Mouse (Mus musculus) B cell, adult 2 months (primary cell): Measurements from ENCODE around the gene Gm3854.
A peak's percentile ranks its signal among the peaks of the same experiment; 100 is the strongest.

Source experiments
- DNase-seq, 2 experiments: peaks; one replicate each; pipeline ENCODE4 v3.0.0; 2022

Gm3854 gene

GRCm38 (mm10) chr7:6388971-6389370 is 45.4 kb downstream of the Gm3854 start:
- no peak for DNase-seq

- DNase-seq, result peak in 1 of 2 experiments; percentile 2
Measured at GRCm38 (mm10) chr7:6389449-6389848, 45.9 kb downstream of the Gm3854 start.

GRCm38 (mm10) chr7:6397996-6398975 is 54.7 kb downstream of the Gm3854 start, which contains the start of gene Smim17:
Smim17 (plus strand) TSS chr7:6398715.
- peak; percentile 64 to 65 for DNase-seq
